Mouse (Mus musculus) hindbrain, embryonic 11.5 days (tissue): ENCODE measurements around the gene Bri3. TPM values are rescaled to one million over a fixed set of nuclear protein-coding genes. Genes with fewer than 3 reads are reported as not detected.
"Not testable (repeated sequence)": the region's sequence is repeated elsewhere in the genome, so short reads cannot be mapped to it uniquely, and the experiment has no call there.

Source experiments
- ATAC-seq: fragments of 200-750 bp; cut with Nextera tagmentation; 2 replicates; pipeline ENCODE4 v1.8.0; 2017; ENCODE audit warnings: mild to moderate bottlenecking, moderate TSS enrichment, moderate library complexity; ENCODE audit not compliant: low FRiP score
- DNase-seq: peaks from one replicate; pipeline ENCODE4 v3.0.0-alpha.2; 2015; ENCODE audit warnings: low spot score
- H3K27ac ChIP-seq: fragments of 300-500 bp; sonication (generic); 2 replicates; pipeline ENCODE4 v1.5.1; 2014; ENCODE audit warnings: mild to moderate bottlenecking, low read depth, low read length
- H3K27me3 ChIP-seq: fragments of 300-500 bp; sonication (generic); 2 replicates; pipeline ENCODE4 v1.6.1; 2014; ENCODE audit warnings: mild to moderate bottlenecking, low read length, moderate library complexity, mixed read lengths; ENCODE audit not compliant: control insufficient read depth, insufficient read depth
- H3K36me3 ChIP-seq: fragments of 300-500 bp; sonication (generic); 2 replicates; pipeline ENCODE4 v1.6.1; 2014; ENCODE audit warnings: mild to moderate bottlenecking, low read length, moderate library complexity, mixed read lengths; ENCODE audit not compliant: control insufficient read depth, insufficient read depth
- H3K4me1 ChIP-seq: fragments of 300-500 bp; sonication (generic); replicated peaks from 2 replicates; pipeline ENCODE4 v1.6.1; 2014; ENCODE audit warnings: low read length, mixed read lengths; ENCODE audit not compliant: control insufficient read depth, insufficient read depth
- H3K4me2 ChIP-seq: fragments of 300-500 bp; sonication (generic); replicated peaks from 2 replicates; pipeline ENCODE4 v1.6.1; 2014; ENCODE audit warnings: mild to moderate bottlenecking, low read depth, low read length
- H3K4me3 ChIP-seq: fragments of 300-500 bp; sonication (generic); 2 replicates; pipeline ENCODE4 v1.5.1; 2014; ENCODE audit warnings: low read depth, low read length
- H3K9ac ChIP-seq: fragments of 300-500 bp; sonication (generic); 2 replicates; pipeline ENCODE4 v1.6.1; 2014; ENCODE audit warnings: low read depth, low read length
- H3K9me3 ChIP-seq: fragments of 300-500 bp; sonication (generic); 2 replicates; pipeline ENCODE4 v1.6.1; 2016; ENCODE audit warnings: low read length; ENCODE audit not compliant: control insufficient read depth
- WGBS: fragments of 180-500 bp; shearing (Covaris S2); extraction: QIAGEN DNeasy Blood & Tissue Kit; methylation state at CpG from one replicate; pipeline ENCODE4 v1.1.7; 2014; 5-methylcytosine and 5-hydroxymethylcytosine counted together
- polyA plus RNA-seq: library from polyadenylated mRNA; unstranded; fragments of >200 nt; fragmentation: Nextera tagmentation; extraction: Ambion mirVana; gene quantifications from 2 replicates; pipeline ENCODE4 v1.2.1, GENCODE M21; 2014

Bri3 gene
- polyA plus RNA-seq, 1 experiment from 2014 or later = 126 TPM

- H3K4me1 ChIP-seq, ATAC-seq, H3K36me3 ChIP-seq, H3K9ac ChIP-seq, H3K27me3 ChIP-seq, H3K4me3 ChIP-seq, H3K4me2 ChIP-seq, H3K27ac ChIP-seq, H3K9me3 ChIP-seq, DNase-seq: not testable (repeated sequence)
- WGBS = 91% methylated on average over 6 of the region's 6 CpGs
Observed at GRCm38 (mm10) chr5:144335357-144335756, 91.1 kb downstream of the Bri3 start.

- Histone ChIP-seq H3K4me2 (no peak overlapping the region), H3K27me3 (no peaks in the 10 kb centered on the region), H3K36me3 (no peaks in the 10 kb centered on the region), H3K27ac (no peak overlapping the region), H3K4me1 (no peaks in the 10 kb centered on the region), H3K4me3 (no peak overlapping the region), H3K9ac (no peak overlapping the region), H3K9me3 (no peaks in the 10 kb centered on the region)
- DNase-seq = no peak
- no peak for ATAC-seq
- whole genome bisulfite sequencing = 43% methylated on average over 1 of the region's 1 CpGs
Observed at GRCm38 (mm10) chr5:144338787-144339186, 94.5 kb downstream of the Bri3 start.

GRCm38 (mm10) chr5:144341085-144341484 lies 96.8 kb downstream of the Bri3 start:
- H3K4me3 ChIP-seq = no peak overlapping the region
- H3K36me3 ChIP-seq = no peaks in the 10 kb centered on the region
- 90% methylated on average over 1 of the region's 1 CpGs for WGBS
- H3K9me3 ChIP-seq = no peaks in the 10 kb centered on the region
- ATAC-seq (no peak), DNase-seq (no peak)
- no peak overlapping the region for H3K4me2 ChIP-seq
- no peaks in the 10 kb centered on the region for H3K27me3 ChIP-seq
- no peak overlapping the region for H3K9ac ChIP-seq
- H3K27ac ChIP-seq = no peak overlapping the region
- H3K4me1 ChIP-seq = no peaks in the 10 kb centered on the region

- no peak for ATAC-seq
- Histone ChIP-seq H3K36me3 (no peaks in the 10 kb centered on the region), H3K27me3 (no peaks in the 10 kb centered on the region), H3K27ac (no peak overlapping the region), H3K4me1 (no peaks in the 10 kb centered on the region), H3K9me3 (no peaks in the 10 kb centered on the region), H3K9ac (no peak overlapping the region), H3K4me3 (no peak overlapping the region), H3K4me2 (no peak overlapping the region)
- WGBS = 87% methylated on average over 6 of the region's 6 CpGs
- no peak for DNase-seq
Observed at GRCm38 (mm10) chr5:144344592-144344991, 100.4 kb downstream of the Bri3 start.

GRCm38 (mm10) chr5:144351185-144351584 lies 106.9 kb downstream of the Bri3 start:
- H3K9me3 ChIP-seq = no peaks in the 10 kb centered on the region
- no peak overlapping the region for H3K9ac ChIP-seq
- H3K27me3 ChIP-seq = no peaks in the 10 kb centered on the region
- H3K4me1 ChIP-seq = no peaks in the 10 kb centered on the region
- ATAC-seq = no peak
- 8% methylated on average over 8 of the region's 8 CpGs for WGBS
- H3K4me2 ChIP-seq = no peak overlapping the region
- H3K27ac ChIP-seq = no peak overlapping the region
- DNase-seq = no peak
- H3K36me3 ChIP-seq = no peaks in the 10 kb centered on the region
- no peak overlapping the region for H3K4me3 ChIP-seq

GRCm38 (mm10) chr5:144352250-144353047 lies 108.2 kb downstream of the Bri3 start:
- DNase-seq (no peak), ATAC-seq (no peak)
- Histone ChIP-seq H3K27me3 (peaks cover 4% of the 10 kb centered on the region; the same call in 1 of the 2 replicates), H3K36me3 (no peaks in the 10 kb centered on the region), H3K9ac (no peak overlapping the region), H3K4me3 (no peak overlapping the region), H3K27ac (no peak overlapping the region), H3K4me2 (no peak overlapping the region), H3K9me3 (no peaks in the 10 kb centered on the region), H3K4me1 (no peaks in the 10 kb centered on the region)
- 87% methylated on average over 9 of the region's 9 CpGs for WGBS

- no peak overlapping the region for H3K27ac ChIP-seq
- H3K9ac ChIP-seq = 0 out of 2 replicates have a peak overlapping the region, but pooled peaks have one; percentile 19
- H3K4me3 ChIP-seq = peak overlapping the region; percentile 53
- H3K27me3 ChIP-seq = peaks cover 15% of the 10 kb centered on the region
- ATAC-seq (no peak), DNase-seq (peak; percentile 4)
- H3K9me3 ChIP-seq = no peaks in the 10 kb centered on the region
- WGBS = 10% methylated on average over 17 of the region's 17 CpGs
- H3K4me1 ChIP-seq = 0 out of 2 replicates have a peak, but pooled peaks cover 5% of the 10 kb centered on the region
- H3K4me2 ChIP-seq = peak overlapping the region; percentile 69
- no peaks in the 10 kb centered on the region for H3K36me3 ChIP-seq
Observed at GRCm38 (mm10) chr5:144356776-144357455, 112.7 kb downstream of the Bri3 start.

- WGBS = 0% methylated on average over 27 of the region's 27 CpGs
- Histone ChIP-seq H3K9me3 (no peaks in the 10 kb centered on the region), H3K36me3 (no peaks in the 10 kb centered on the region), H3K4me2 (peak overlapping the region; percentile 69), H3K4me1 (0 out of 2 replicates have a peak, but pooled peaks cover 5% of the 10 kb centered on the region), H3K4me3 (peak overlapping the region; percentile 53), H3K9ac (no peak overlapping the region), H3K27me3 (peaks cover 15% of the 10 kb centered on the region), H3K27ac (no peak overlapping the region)
- ATAC-seq (no peak), DNase-seq (no peak)
Observed at GRCm38 (mm10) chr5:144357551-144357880, 113.3 kb downstream of the Bri3 start.
